Mouse (Mus musculus) lung, adult 2 months (tissue): Measurements from ENCODE around the gene Ccdc60. TPM values are rescaled to one million over a fixed set of nuclear protein-coding genes. Genes with fewer than 3 reads are reported as not detected.
A peak's percentile ranks its signal among the peaks of the same experiment; 100 is the strongest.
"Not testable (repeated sequence)": the region's sequence is repeated elsewhere in the genome, so short reads cannot be mapped to it uniquely, and the experiment has no call there.

Experiments used
- DNase-seq: peaks from one replicate; pipeline ENCODE4 v3.0.0; 2022
- H3K4me1 ChIP-seq: fragments of 200-500 bp; 2 replicates; pipeline ENCODE4 v1.6.1; 2011; ENCODE audit warnings: low read length; ENCODE audit not compliant: control insufficient read depth, insufficient read depth
- H3K4me3 ChIP-seq: fragments of 200-500 bp; replicated peaks from 2 replicates; pipeline ENCODE3; 2011; ENCODE audit warnings: low read depth, mild to moderate bottlenecking, control low read depth, low read length; ENCODE audit errors: extremely low read depth
- CTCF ChIP-seq: fragments of 200-500 bp; IDR thresholded peaks from 2 replicates; pipeline ENCODE4 v1.5.1; 2011; ENCODE audit warnings: mild to moderate bottlenecking, low read length, control low read depth; ENCODE audit not compliant: insufficient read depth
- POLR2A ChIP-seq: fragments of 200-500 bp; IDR thresholded peaks from 2 replicates; pipeline ENCODE4 v1.6.1; 2011; ENCODE audit warnings: low read depth, mild to moderate bottlenecking, control low read depth, low read length, borderline replicate concordance; ENCODE audit errors: extremely low read depth
- WGBS: fragments of 180-500 bp; shearing (Covaris S2); methylation state at CpG from one replicate; pipeline ENCODE4 v1.1.7; 2018; 5-methylcytosine and 5-hydroxymethylcytosine counted together
- polyA plus RNA-seq: library from polyadenylated mRNA; depleted of rRNA; stranded (reverse); fragments of >200 nt; gene quantifications from 2 replicates; pipeline ENCODE4 v1.2.3, GENCODE M21; 2012

Gene Ccdc60
- polyA plus RNA-seq, 1 experiment: 1.5 TPM

GRCm38 (mm10) chr5:116154811-116155210 is 134.0 kb downstream of the Ccdc60 start:
- WGBS: 19% methylated on average over 2 of the region's 2 CpGs
- TF ChIP-seq POLR2A (no peak), CTCF (no peak)
- H3K4me1 ChIP-seq: no peaks in the 10 kb centered on the region
- no peak overlapping the region for H3K4me3 ChIP-seq
- DNase-seq: no peak

- not testable (repeated sequence) for H3K4me3 ChIP-seq, H3K4me1 ChIP-seq, DNase-seq
Measured at GRCm38 (mm10) chr5:116146446-116146845, 142.3 kb downstream of the Ccdc60 start.

GRCm38 (mm10) chr5:116144711-116145110 is 144.1 kb downstream of the Ccdc60 start:
- Histone ChIP-seq H3K4me1 (no peaks in the 10 kb centered on the region), H3K4me3 (no peak overlapping the region)
- TF ChIP-seq POLR2A: no peak
- TF ChIP-seq CTCF: no peak
- DNase-seq: no peak
- WGBS: 61% methylated on average over 12 of the region's 12 CpGs

- WGBS: 49% methylated on average over 2 of the region's 2 CpGs
- H3K4me3 ChIP-seq: no peak overlapping the region
- no peak for TF ChIP-seq CTCF
- no peak for TF ChIP-seq POLR2A
Measured at GRCm38 (mm10) chr5:116140682-116141081, 148.1 kb downstream of the Ccdc60 start.

DNA sequence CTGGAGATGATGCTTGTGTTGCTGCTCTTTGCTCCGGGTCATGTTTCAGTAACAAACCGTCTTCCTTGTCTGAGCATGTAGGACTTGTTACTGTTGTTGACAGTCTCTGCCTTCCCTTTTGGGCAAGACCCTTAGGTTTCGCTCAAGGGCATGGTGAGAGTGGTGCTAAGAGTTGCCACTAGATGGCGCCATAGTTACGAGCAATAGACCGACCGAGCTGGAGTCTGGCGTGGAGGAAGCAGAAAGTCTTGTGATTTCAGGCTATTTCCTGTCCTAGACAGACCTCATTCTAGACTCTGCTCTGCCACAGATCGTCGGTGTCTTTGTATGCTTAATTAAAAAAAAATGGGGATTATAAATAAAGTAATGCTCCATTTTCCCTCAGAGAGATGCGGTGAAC is 165.4 kb downstream of the Ccdc60 start:
- Histone ChIP-seq H3K4me1 (no peaks in the 10 kb centered on the region), H3K4me3 (no peak overlapping the region)
- peak; percentile 44 for DNase-seq
- 7% methylated on average over 11 of the region's 11 CpGs for WGBS
- TF ChIP-seq CTCF (peak; percentile 94), POLR2A (no peak)

More at GRCm38 (mm10) chr5:116140682-116141081, 148.1 kb downstream of the Ccdc60 start:
- no peaks in the 10 kb centered on the region for H3K4me1 ChIP-seq
- DNase-seq: no peak

DNA sequence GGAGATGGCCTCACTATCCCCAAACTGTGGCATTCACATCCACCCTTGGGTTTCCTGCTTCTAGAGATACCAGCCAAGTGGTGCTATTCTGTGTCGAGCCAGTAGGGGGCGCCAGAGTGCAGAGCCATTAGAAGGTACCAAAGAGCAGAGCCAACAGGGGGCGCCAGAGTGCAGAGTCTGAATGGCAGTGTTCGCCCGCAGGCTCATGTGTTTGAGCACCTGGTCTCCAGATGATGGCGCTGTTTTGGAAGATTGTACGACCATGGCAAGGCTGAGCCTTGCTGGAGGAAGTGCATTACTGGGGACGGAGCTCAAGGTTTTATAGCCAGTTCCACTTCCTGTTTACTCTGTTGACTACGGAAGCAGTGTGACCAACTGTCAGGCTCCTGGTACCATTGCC is 172.2 kb downstream of the Ccdc60 start:
- no peaks in the 10 kb centered on the region for H3K4me1 ChIP-seq
- WGBS: 24% methylated on average over 9 of the region's 9 CpGs
- DNase-seq: peak; percentile 10

GRCm38 (mm10) chr5:116116110-116116509 is 172.7 kb downstream of the Ccdc60 start:
- TF ChIP-seq POLR2A (no peak), CTCF (no peak)
- Histone ChIP-seq H3K4me1 (no peaks in the 10 kb centered on the region), H3K4me3 (no peak overlapping the region)
- 39% methylated on average over 4 of the region's 4 CpGs for WGBS
- DNase-seq: no peak

More for the DNA sequence above, 172.2 kb downstream of the Ccdc60 start:
- no peak overlapping the region for H3K4me3 ChIP-seq
- TF ChIP-seq CTCF (peak; percentile 64), POLR2A (no peak)

DNA sequence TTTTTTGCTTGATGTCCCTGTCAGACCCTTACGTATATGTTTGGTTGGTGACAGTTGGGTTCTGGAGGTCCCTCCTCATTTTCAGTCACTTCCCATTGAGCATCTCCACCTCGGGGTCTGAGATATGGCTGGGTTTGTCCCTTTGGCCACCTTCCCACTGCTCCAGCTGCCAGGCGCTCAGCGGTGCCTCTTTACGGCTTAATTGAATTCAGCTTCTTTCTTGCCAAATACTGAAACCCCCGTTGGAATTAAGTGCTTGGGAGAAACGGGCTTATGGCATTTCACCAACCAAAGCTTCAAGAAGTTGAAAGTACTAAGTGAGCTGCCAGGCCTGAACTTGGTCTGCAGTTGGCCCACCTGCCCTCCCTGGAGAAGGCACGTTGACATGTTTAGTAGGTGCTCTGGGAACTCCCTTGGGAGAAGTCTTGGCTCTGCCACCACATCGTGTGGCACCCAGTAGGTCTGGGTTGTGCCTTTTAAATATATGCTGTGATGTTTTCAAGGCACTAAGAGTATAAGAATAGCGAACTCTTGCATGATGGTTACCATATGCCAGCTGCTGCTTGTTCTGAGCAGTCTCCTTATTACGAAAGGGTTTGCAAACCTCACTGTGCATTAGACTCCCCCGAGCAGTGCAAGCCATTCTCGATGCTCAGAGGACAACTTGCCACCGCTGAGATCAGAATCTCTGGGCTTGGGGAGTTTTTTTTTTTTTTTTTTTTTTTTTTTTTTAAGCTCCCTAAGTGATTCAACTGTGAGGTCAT is 173.5 kb downstream of the Ccdc60 start:
- 61% methylated on average over 14 of the region's 14 CpGs for WGBS
- TF ChIP-seq CTCF (no peak), POLR2A (no peak)
- H3K4me3 ChIP-seq: no peak overlapping the region
- no peaks in the 10 kb centered on the region for H3K4me1 ChIP-seq
- no peak for DNase-seq

DNA sequence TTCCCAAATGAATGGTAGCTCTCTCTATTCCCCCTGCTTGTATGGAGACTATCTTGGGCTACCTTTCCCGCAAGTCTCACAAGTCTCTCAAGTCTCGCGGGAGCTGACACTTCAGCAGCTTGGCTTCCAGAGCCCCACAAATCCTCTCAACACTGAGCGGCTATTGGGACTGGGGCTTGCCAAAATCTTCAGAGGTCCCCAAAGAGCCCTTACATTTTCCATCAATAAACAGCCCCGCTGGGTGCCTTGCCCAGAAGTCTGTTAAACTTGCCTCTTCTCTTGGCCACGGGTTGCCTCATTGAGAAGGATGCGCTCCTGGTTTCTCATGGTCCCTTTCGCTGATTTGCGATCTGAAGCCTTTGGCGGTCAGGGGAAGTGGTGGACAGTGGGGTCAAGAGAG is 180.1 kb downstream of the Ccdc60 start:
- H3K4me3 ChIP-seq: no peak overlapping the region
- WGBS: 90% methylated on average over 10 of the region's 10 CpGs
- H3K4me1 ChIP-seq: no peaks in the 10 kb centered on the region
- TF ChIP-seq CTCF: no peak
- TF ChIP-seq POLR2A: no peak
- DNase-seq: no peak

GRCm38 (mm10) chr5:116084231-116084630 is 204.6 kb downstream of the Ccdc60 start:
- no peak overlapping the region for H3K4me3 ChIP-seq
- no peak for TF ChIP-seq CTCF
- no peak for TF ChIP-seq POLR2A
- DNase-seq: no peak
- 84% methylated on average over 6 of the region's 6 CpGs for WGBS
- H3K4me1 ChIP-seq: no peaks in the 10 kb centered on the region
